Mouse (Mus musculus) heart, adult 2 months (tissue): ENCODE measurements around the gene Ppp1r36. TPM values are rescaled to one million over a fixed set of nuclear protein-coding genes. Genes with fewer than 3 reads are reported as not detected.
A peak's percentile ranks its signal among the peaks of the same experiment; 100 is the strongest.

Source experiments
- DNase-seq, 2 experiments: peaks; one replicate each; pipeline ENCODE4 v3.0.0; 2021
- H3K27ac ChIP-seq: fragments of 200-600 bp; 2 replicates; pipeline ENCODE4 v1.8.1; 2022
- H3K27me3 ChIP-seq: fragments of 200-500 bp; 2 replicates; pipeline ENCODE4 v1.6.1; 2012; ENCODE audit warnings: mild to moderate bottlenecking, low read length, inconsistent platforms, mixed read lengths; ENCODE audit not compliant: control insufficient read depth, insufficient read depth
- H3K36me3 ChIP-seq: fragments of 200-500 bp; 2 replicates; pipeline ENCODE4 v1.6.1; 2012; ENCODE audit warnings: low read length, inconsistent platforms; ENCODE audit not compliant: control insufficient read depth, insufficient read depth
- H3K4me1 ChIP-seq: fragments of 200-500 bp; 2 replicates; pipeline ENCODE4 v1.6.1; 2011; ENCODE audit warnings: low read length; ENCODE audit not compliant: control insufficient read depth, insufficient read depth
- H3K4me3 ChIP-seq: fragments of 200-600 bp; 2 replicates; pipeline ENCODE4 v1.8.1; 2022
- H3K79me2 ChIP-seq: fragments of 200-500 bp; replicated peaks from 2 replicates; pipeline ENCODE4 v1.6.1; 2012; ENCODE audit warnings: mild to moderate bottlenecking, inconsistent platforms, low read length, moderate library complexity, mixed read lengths; ENCODE audit not compliant: control insufficient read depth, insufficient read depth
- H3K9ac ChIP-seq: fragments of 200-500 bp; 2 replicates; pipeline ENCODE4 v1.6.1; 2012; ENCODE audit warnings: low read depth, mild to moderate bottlenecking, control low read depth, inconsistent platforms, low read length, mixed read lengths
- CTCF ChIP-seq: fragments of 200-600 bp; IDR thresholded peaks from 2 replicates; pipeline ENCODE4 v1.8.1; 2022; ENCODE audit warnings: antibody characterized with exemption, mild to moderate bottlenecking, moderate library complexity
- EP300 ChIP-seq: fragments of 200-500 bp; IDR thresholded peaks from 2 replicates; pipeline ENCODE4 v1.6.1; 2011; ENCODE audit warnings: low read depth, low read length, control low read depth; ENCODE audit not compliant: insufficient read depth
- POLR2A ChIP-seq: fragments of 200-500 bp; IDR thresholded peaks from 2 replicates; pipeline ENCODE4 v1.6.1; 2011; ENCODE audit warnings: mild to moderate bottlenecking, low read depth, low read length, control low read depth; ENCODE audit not compliant: insufficient read depth
- whole genome bisulfite sequencing: fragments of 180-500 bp; shearing (Covaris S2); methylation state at CpG from one replicate; pipeline ENCODE4 v1.1.7; 2018; 5-methylcytosine and 5-hydroxymethylcytosine counted together
- intact Hi-C: fragments of 180-260 bp; cut with DNase I; formaldehyde crosslinking; loops from one replicate; pipeline ENCODE4 v1.15.1; 2025
- polyA plus RNA-seq: library from polyadenylated mRNA; depleted of rRNA; stranded (reverse); fragments of >200 nt; gene quantifications from 2 replicates; pipeline ENCODE4 v1.2.3, GENCODE M21; 2012
- total RNA-seq, 2 experiments: library from RNA; stranded (reverse); gene quantifications; 2 replicates each; pipeline ENCODE4 v1.2.3; 2021

Gene Ppp1r36
- total and polyA plus RNA-seq, 3 experiments = 0.14 to 0.41 (median 0.16) TPM

GRCm38 (mm10) chr12:76474246-76474583, 56.9 kb downstream of the Ppp1r36 start:
- TF ChIP-seq EP300 (no peak), POLR2A (no peak), CTCF (no peak)
- Histone ChIP-seq H3K27ac (peak overlapping the region; percentile 9; the same call in 1 of the 2 replicates), H3K27me3 (no peaks in the 10 kb centered on the region), H3K9ac (no peak overlapping the region), H3K4me3 (no peak overlapping the region), H3K36me3 (no peaks in the 10 kb centered on the region), H3K79me2 (no peaks in the 10 kb centered on the region), H3K4me1 (peaks cover 12% of the 10 kb centered on the region)
- intact Hi-C loops = loop anchor here (5.0 to 10.0 kb wide), 2 partner anchors 72 to 291 kb away; partner anchors contain the start of genes Churc1, Fntb and Hspa2
- 83% methylated on average over 8 of the region's 8 CpGs for WGBS
- DNase-seq = no peak

DNA sequence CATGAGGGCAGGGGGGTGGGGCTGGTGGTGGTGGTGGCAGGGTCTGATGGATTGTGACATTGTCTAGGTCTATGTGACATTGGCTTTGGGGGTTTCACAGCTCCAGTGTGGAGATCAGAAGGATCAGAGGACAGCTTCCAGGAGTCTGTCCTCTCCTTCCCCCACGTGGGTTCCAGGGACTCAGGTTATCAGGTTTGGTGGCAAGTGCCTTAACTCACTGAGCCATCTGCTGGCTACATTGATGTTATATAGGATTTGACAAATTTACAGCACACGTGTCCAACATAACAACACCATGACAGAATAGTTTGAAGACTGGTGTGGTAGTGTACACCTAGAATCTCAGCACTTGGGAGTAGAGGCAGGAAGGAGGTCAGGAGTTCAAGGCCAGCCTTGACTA, 57.5 kb downstream of the Ppp1r36 start:
- H3K4me1 ChIP-seq = peaks cover 15% of the 10 kb centered on the region
- no peak for DNase-seq
- H3K4me3 ChIP-seq = no peak overlapping the region
- TF ChIP-seq CTCF = no peak
- no peak for TF ChIP-seq POLR2A
- TF ChIP-seq EP300 = no peak
- H3K36me3 ChIP-seq = no peaks in the 10 kb centered on the region; the same call in 1 of the 2 replicates
- H3K79me2 ChIP-seq = no peaks in the 10 kb centered on the region
- no peaks in the 10 kb centered on the region for H3K27me3 ChIP-seq
- intact Hi-C loops = loop anchor here (5.0 to 10.0 kb wide), 3 partner anchors 73 to 290 kb away; partner anchors contain the start of genes Churc1, Fntb and Hspa2
- WGBS = 58% methylated on average over 2 of the region's 2 CpGs
- no peak overlapping the region for H3K27ac ChIP-seq
- H3K9ac ChIP-seq = no peak overlapping the region

- Histone ChIP-seq H3K79me2 (no peaks in the 10 kb centered on the region), H3K27me3 (no peaks in the 10 kb centered on the region), H3K36me3 (no peaks in the 10 kb centered on the region; the same call in 1 of the 2 replicates), H3K27ac (no peak overlapping the region), H3K4me3 (no peak overlapping the region), H3K9ac (no peak overlapping the region), H3K4me1 (peaks cover 23% of the 10 kb centered on the region)
- WGBS = 94% methylated on average over 1 of the region's 1 CpGs
- no peak for TF ChIP-seq CTCF
- no peak for TF ChIP-seq POLR2A
- TF ChIP-seq EP300 = no peak
- no peak for DNase-seq
- intact Hi-C loops = loop anchor here (5.0 to 10.0 kb wide), 2 partner anchors 116 to 289 kb away; partner anchors contain the start of genes Churc1 and Fntb
Observed at GRCm38 (mm10) chr12:76476146-76476545, 58.8 kb downstream of the Ppp1r36 start.

GRCm38 (mm10) chr12:76478309-76479023, 61.1 kb downstream of the Ppp1r36 start:
- WGBS = 6% methylated on average over 14 of the region's 14 CpGs
- no peaks in the 10 kb centered on the region for H3K27me3 ChIP-seq
- H3K9ac ChIP-seq = peak overlapping the region; percentile 4
- H3K4me3 ChIP-seq = peak overlapping the region; percentile 20; the same call in 1 of the 2 replicates
- peak overlapping the region; percentile 84 for H3K27ac ChIP-seq
- peaks cover 23% of the 10 kb centered on the region for H3K4me1 ChIP-seq
- DNase-seq = peak in 1 of 2 experiments; percentile 27
- intact Hi-C loops = loop anchor here (2.0 to 10.0 kb wide), 3 partner anchors 40 to 286 kb away; partner anchors contain the start of genes Churc1 and Fntb
- H3K36me3 ChIP-seq = no peaks in the 10 kb centered on the region; the same call in 1 of the 2 replicates
- no peaks in the 10 kb centered on the region for H3K79me2 ChIP-seq
- TF ChIP-seq CTCF (peak; percentile 25; the same call in 1 of the 2 replicates), POLR2A (no peak), EP300 (0 out of 2 replicates have a peak, but pooled peaks have one; percentile 11)

DNA sequence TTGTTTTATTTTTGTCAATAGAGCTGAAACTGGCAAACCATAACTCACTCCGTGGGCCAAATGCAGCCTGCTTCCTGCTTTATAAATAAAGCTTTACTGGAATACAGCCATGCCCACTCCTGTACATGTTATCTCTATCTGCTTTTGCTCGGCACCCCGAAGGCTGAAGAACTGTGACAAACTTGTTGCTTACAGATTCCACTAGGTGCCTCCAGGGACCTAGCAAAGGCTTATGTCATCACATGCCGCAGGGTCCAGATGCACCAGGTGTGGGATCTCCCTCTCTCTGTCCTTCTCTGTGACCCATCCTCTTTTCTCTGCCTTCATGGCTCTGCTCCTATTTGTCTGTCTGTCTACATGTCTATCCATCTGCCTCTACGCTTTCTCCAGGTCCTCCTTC, 61.8 kb downstream of the Ppp1r36 start:
- Histone ChIP-seq H3K79me2 (no peaks in the 10 kb centered on the region), H3K27me3 (no peaks in the 10 kb centered on the region), H3K4me3 (no peak overlapping the region; the same call in 1 of the 2 replicates), H3K36me3 (no peaks in the 10 kb centered on the region; the same call in 1 of the 2 replicates), H3K27ac (peak overlapping the region; percentile 80), H3K4me1 (peaks cover 21% of the 10 kb centered on the region), H3K9ac (peak overlapping the region; percentile 4)
- DNase-seq = no peak
- intact Hi-C loops = loop anchor here (2.0 to 10.0 kb wide), 3 partner anchors 40 to 286 kb away; partner anchors contain the start of genes Churc1 and Fntb
- TF ChIP-seq CTCF (peak; percentile 37), POLR2A (no peak), EP300 (no peak)
- 23% methylated on average over 5 of the region's 5 CpGs for WGBS

DNA sequence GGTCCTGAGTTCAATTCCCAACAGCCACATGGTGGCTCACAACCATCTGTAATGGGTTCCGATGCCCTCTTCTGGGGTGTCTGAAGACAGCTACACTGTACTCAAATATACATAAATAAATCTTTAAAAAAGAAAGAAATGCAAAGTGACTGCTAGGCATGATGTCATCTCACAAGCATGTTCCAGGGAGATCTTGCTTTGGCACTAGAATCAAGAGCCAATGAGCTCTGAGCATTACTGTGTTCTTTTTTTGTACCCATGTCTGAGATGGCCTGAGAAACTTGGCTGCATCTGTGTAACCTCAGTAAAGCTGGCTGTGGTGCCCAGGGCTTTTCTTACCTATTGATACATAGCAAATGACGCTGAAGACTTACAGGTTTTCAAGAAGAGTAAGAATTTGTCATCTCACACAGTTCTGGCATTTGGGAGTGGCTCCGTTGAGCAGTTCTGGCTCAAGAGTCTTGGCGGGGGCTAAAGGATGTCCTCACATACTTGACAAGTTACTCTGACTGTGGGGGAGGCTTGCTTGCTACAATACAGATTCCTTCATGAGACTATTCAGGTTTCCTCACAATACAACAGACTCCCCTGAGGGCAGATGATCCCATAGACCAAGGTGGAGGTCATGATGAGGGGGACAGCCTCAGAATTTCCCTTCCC, 62.6 kb downstream of the Ppp1r36 start:
- TF ChIP-seq POLR2A (no peak), EP300 (peak; percentile 31; the same call in 1 of the 2 replicates)
- H3K4me1 ChIP-seq = peaks cover 21% of the 10 kb centered on the region
- H3K9ac ChIP-seq = no peak overlapping the region
- no peaks in the 10 kb centered on the region; the same call in 1 of the 2 replicates for H3K36me3 ChIP-seq
- intact Hi-C loops = loop anchor here (2.0 to 10.0 kb wide), 4 partner anchors 17 to 285 kb away; partner anchors contain the start of genes Churc1 and Fntb
- no peak overlapping the region for H3K4me3 ChIP-seq
- WGBS = 46% methylated on average over 4 of the region's 4 CpGs
- no peaks in the 10 kb centered on the region for H3K27me3 ChIP-seq
- H3K79me2 ChIP-seq = no peaks in the 10 kb centered on the region
- H3K27ac ChIP-seq = peak overlapping the region; percentile 80
- peak in 1 of 2 experiments; percentile 41 for DNase-seq
